Mouse (Mus musculus) small intestine, adult 2 months (tissue): ENCODE measurements around the gene Mmachc.

Source experiments
- CTCF ChIP-seq: fragments of 200-500 bp; IDR thresholded peaks from 2 replicates; pipeline ENCODE4 v1.5.1; 2012; ENCODE audit warnings: low read depth, mild to moderate bottlenecking, control low read depth, inconsistent platforms, low read length, moderate library complexity, mixed read lengths; ENCODE audit not compliant: insufficient replicate concordance, insufficient read length; ENCODE audit errors: extremely low read depth
- POLR2A ChIP-seq: fragments of 200-500 bp; IDR thresholded peaks from 2 replicates; pipeline ENCODE4 v1.6.1; 2012; ENCODE audit warnings: low read depth, mild to moderate bottlenecking, control low read depth, inconsistent platforms, low read length, moderate library complexity

GRCm38 (mm10) chr4:116731077-116731476 lies 22.9 kb upstream of the Mmachc start:
- no peak; the same call in 1 of the 2 replicates for TF ChIP-seq CTCF
- TF ChIP-seq POLR2A: peak; percentile 28; the same call in 1 of the 2 replicates
